Mouse (Mus musculus): Measurements from ENCODE around the gene Itgb2l. TPM values are rescaled to one million over a fixed set of nuclear protein-coding genes. Genes with fewer than 3 reads are reported as not detected.

The Itgb2l gene
- total RNA-seq, 2 experiments from 2014 or later, result 2.8 to 5.7 TPM

Other genes starting within 250 kb of the Itgb2l start
- not detected in 2 replicates for gene Sh3bgr, start 243.2 kb downstream of the Itgb2l start, total RNA-seq (2014; fragmentation: Nextera tagmentation)
- gene Sh3bgr, start 243.2 kb downstream of the Itgb2l start, total RNA-seq (2017), result not detected in 2 replicates
- gene B3galt5, start 207.8 kb downstream of the Itgb2l start, total RNA-seq (2014; fragmentation: Nextera tagmentation), result 0.21 and 0.36 TPM in 2 replicates
- gene B3galt5, start 207.8 kb downstream of the Itgb2l start, total RNA-seq (2017), result 0.39 and 4.3 TPM in 2 replicates
- not detected in 2 replicates for gene Pcp4, start 24.0 kb upstream of the Itgb2l start, total RNA-seq (2014; fragmentation: Nextera tagmentation)
- not detected in 2 replicates for gene Pcp4, start 24.0 kb upstream of the Itgb2l start, total RNA-seq (2017)